8 mouse cellular contexts compared by ENCODE assay signal in genomic region chr10:127195328-127196129, GRCm38 (mm10). TPM values are rescaled to one million over a fixed set of nuclear protein-coding genes. Genes with fewer than 3 reads are reported as not detected.
A peak's percentile ranks its signal among the peaks of the same experiment; 100 is the strongest.
DNase-seq lines count a peak whose midpoint lies in the region; ATAC-seq and TF ChIP-seq lines count a peak whose summit lies in the region.

TSS of gene Dtx3 (minus strand) at chr10:127195728.

- H3K9me3 ChIP-seq in MEL (replicated peaks; ENCODE audit: insufficient read depth, low read length): no peaks in the 10 kb centered on the region
- H3K9me3 ChIP-seq in liver, embryonic 12.5 days (replicated peaks): no peaks in the 10 kb centered on the region
- no peaks in the 10 kb centered on the region for H3K9me3 ChIP-seq in neural tube, embryonic 13.5 days

- H3K36me3 ChIP-seq in MEL (ENCODE audit: control insufficient read depth in 1 of 2, insufficient read depth in 2 of 2, low read length in 2 of 2): peaks cover 3 to 24% of the 10 kb centered on the region in 2 experiments
- no peaks in the 10 kb centered on the region for H3K36me3 ChIP-seq in heart, adult 2 months (ENCODE audit: control insufficient read depth, insufficient read depth, low read length)
- peaks cover 43% of the 10 kb centered on the region for H3K36me3 ChIP-seq in liver, embryonic 12.5 days
- peaks cover 61% of the 10 kb centered on the region for H3K36me3 ChIP-seq in neural tube, embryonic 13.5 days

- no peaks in the 10 kb centered on the region for H3K27me3 ChIP-seq in MEL (ENCODE audit: control insufficient read depth in 1 of 2, insufficient read depth in 2 of 2, low read length in 2 of 2)
- H3K27me3 ChIP-seq in heart, adult 2 months (ENCODE audit: control insufficient read depth, insufficient read depth, low read length): no peaks in the 10 kb centered on the region
- H3K27me3 ChIP-seq in liver, embryonic 12.5 days (replicated peaks): no peaks in the 10 kb centered on the region
- no peaks in the 10 kb centered on the region for H3K27me3 ChIP-seq in neural tube, embryonic 13.5 days

- intact Hi-C loops in heart, adult 2 months (cut with DNase I): loop anchor here (2.0 kb wide), 1 partner anchor 15 kb away; the partner anchor contains the start of gene Slc26a10

- H3K4me1 ChIP-seq in MEL (ENCODE audit: control insufficient read depth in 1 of 2, insufficient read depth in 2 of 2, low read length in 2 of 2): peaks cover 4 to 24% of the 10 kb centered on the region in 2 experiments; a peak in 3 of 4 replicates
- peaks cover 3% of the 10 kb centered on the region; the same call in 1 of the 2 replicates for H3K4me1 ChIP-seq in heart, adult 2 months (ENCODE audit: control insufficient read depth, insufficient read depth, low read length)
- H3K4me1 ChIP-seq in liver, embryonic 12.5 days: peaks cover 77% of the 10 kb centered on the region
- peaks cover 53% of the 10 kb centered on the region for H3K4me1 ChIP-seq in neural tube, embryonic 13.5 days (replicated peaks)

- peaks cover 5% of the 10 kb centered on the region; the same call in 1 of the 2 replicates for H3K79me2 ChIP-seq in MEL (ENCODE audit: control insufficient read depth, insufficient read depth, low read length, poor library complexity)
- H3K79me2 ChIP-seq in heart, adult 2 months (replicated peaks; ENCODE audit: control insufficient read depth, insufficient read depth, low read length): no peaks in the 10 kb centered on the region

- TF ChIP-seq RAD21 in MEL (IDR thresholded peaks at IDR 0.05; ENCODE audit: low read depth, low read length): no peak

- TF ChIP-seq EP300 in MEL (IDR thresholded peaks at IDR 0.05; ENCODE audit: low read depth in 1 of 2, low read length in 2 of 2): no peak
- no peak for TF ChIP-seq EP300 in heart, adult 2 months (IDR thresholded peaks at IDR 0.05; ENCODE audit: insufficient read depth, low read depth, low read length)

- peak within 1 kb of the TSS; percentile 88 for H3K27ac ChIP-seq in MEL (ENCODE audit: control insufficient read depth, low read depth, low read length)
- peak within 1 kb of the TSS; percentile 91 for H3K27ac ChIP-seq in heart, adult 2 months
- peak within 1 kb of the TSS; percentile 90 for H3K27ac ChIP-seq in liver, embryonic 12.5 days
- peak within 1 kb of the TSS; percentile 95 for H3K27ac ChIP-seq in neural tube, embryonic 13.5 days (replicated peaks)

- peak within 1 kb of the TSS; percentile 76 to 83 for H3K4me3 ChIP-seq in MEL (ENCODE audit: control insufficient read depth in 1 of 2, insufficient read depth in 1 of 2, low read depth in 2 of 2, low read length in 2 of 2)
- H3K4me3 ChIP-seq in heart, adult 2 months: peak within 1 kb of the TSS; percentile 84
- H3K4me3 ChIP-seq in liver, embryonic 12.5 days: peak within 1 kb of the TSS; percentile 80
- peak within 1 kb of the TSS; percentile 95 for H3K4me3 ChIP-seq in neural tube, embryonic 13.5 days

- H3K9ac ChIP-seq in MEL (ENCODE audit: control insufficient read depth, low read depth, low read length, poor library complexity, severe bottlenecking): peak within 1 kb of the TSS; percentile 90
- peak within 1 kb of the TSS; percentile 81 for H3K9ac ChIP-seq in heart, adult 2 months (ENCODE audit: low read depth, low read length)
- peak within 1 kb of the TSS; percentile 94 for H3K9ac ChIP-seq in liver, embryonic 12.5 days
- peak within 1 kb of the TSS; percentile 96 for H3K9ac ChIP-seq in neural tube, embryonic 13.5 days

- no peak; a peak in 2 of 4 replicates for TF ChIP-seq POLR2A in MEL (IDR thresholded peaks at IDR 0.05; ENCODE audit: control insufficient read depth in 1 of 2, insufficient read depth in 1 of 2, low read depth in 1 of 2, low read length in 2 of 2, poor library complexity in 1 of 2)
- TF ChIP-seq POLR2A in heart, adult 2 months (IDR thresholded peaks at IDR 0.05; ENCODE audit: insufficient read depth, low read depth, low read length): no peak

- DNase-seq in A20 (ENCODE audit: low read depth, low spot score) (peak; percentile 59), MEL (ENCODE audit: low read depth, low spot score) (peak; percentile 55)
- peak; percentile 68 for DNase-seq in embryo, embryonic 10.5 days (ENCODE audit: low spot score)
- peak; percentile 60 to 61 for DNase-seq in heart, adult 2 months
- peak; percentile 62 for DNase-seq in kidney, adult 18-20 months
- no peak for DNase-seq in frontal cortex, postnatal 36 days (ENCODE audit: low spot score in 2 of 2)

- peak within 1 kb of the TSS; percentile 80 for H3K4me2 ChIP-seq in liver, embryonic 12.5 days
- H3K4me2 ChIP-seq in neural tube, embryonic 13.5 days: peak within 1 kb of the TSS; percentile 88

- under 1% methylated on average over 45 of the region's 47 CpGs for WGBS in heart, adult 2 months
- under 1% methylated on average over 42 of the region's 47 CpGs for WGBS in liver, embryonic 12.5 days (ENCODE audit: insufficient replicate concordance)
- 0% methylated on average over 44 of the region's 47 CpGs for WGBS in neural tube, embryonic 13.5 days

- TF ChIP-seq CTCF in MEL (IDR thresholded peaks at IDR 0.05 in 2 of 3, conservative IDR thresholded peaks at IDR 0.05 in 1 of 3; ENCODE audit: control insufficient read depth in 1 of 3, insufficient read depth in 1 of 3, low read depth in 2 of 3, low read length in 3 of 3, poor library complexity in 1 of 3, severe bottlenecking in 1 of 3): no peak
- no peak for TF ChIP-seq CTCF in heart, adult 2 months (IDR thresholded peaks at IDR 0.05)

- ATAC-seq in liver, embryonic 12.5 days: peak; percentile 36
- ATAC-seq in neural tube, embryonic 13.5 days (ENCODE audit: low read depth): peak; percentile 70

TF ChIP-seq in MEL, 35 proteins besides CTCF, POLR2A, EP300 and RAD21:
- TF ChIP-seq NELFE (IDR thresholded peaks at IDR 0.05; ENCODE audit: low read depth, low read length): 0 out of 2 replicates have a peak, but pooled peaks have one; percentile 18
- TF ChIP-seq USF2 (IDR thresholded peaks at IDR 0.05; ENCODE audit: borderline replicate concordance in 1 of 2, insufficient read depth in 1 of 2, low read depth in 1 of 2, low read length in 2 of 2): peak in 1 of 2 experiments; percentile 35; a peak in 1 of 4 replicates
- TF ChIP-seq HCFC1 (IDR thresholded peaks at IDR 0.05; ENCODE audit: low read depth, low read length): peak; percentile 47; the same call in 1 of the 2 replicates
- peak; percentile 88 for TF ChIP-seq USF1 (IDR thresholded peaks at IDR 0.05; ENCODE audit: low read depth, low read length)
- TF ChIP-seq TCF12 (IDR thresholded peaks at IDR 0.05; ENCODE audit: low read depth, low read length): no peak
- TF ChIP-seq MEF2A (IDR thresholded peaks at IDR 0.05; ENCODE audit: extremely low read depth, insufficient replicate concordance, low read depth, low read length, poor library complexity, severe bottlenecking): no peak
- TF ChIP-seq SIN3A (IDR thresholded peaks at IDR 0.05; ENCODE audit: low read length): peak; percentile 30; the same call in 1 of the 2 replicates
- TF ChIP-seq BHLHE40 (IDR thresholded peaks at IDR 0.05; ENCODE audit: borderline replicate concordance, low read depth, low read length): no peak
TF ChIP-seq in MEL: peak in this region for 5.

RNA-seq across cellular contexts. Expression of gene Dtx3, which starts in this region (rescaled TPM):
- total RNA-seq in MEL (2012; rRNA removed): 24.1 and 30.5 TPM in 2 replicates
- polyA plus RNA-seq in MEL (2012; ENCODE audit: insufficient read depth in 1 of 2, insufficient read length in 2 of 2, low read depth in 1 of 2, low replicate concordance in 2 of 2, missing spikeins in 1 of 2): 100 to 1,000 TPM in 1 of 2 experiments, not detected in 1; 107 TPM
- total RNA-seq in heart, adult 2 months (2021): 10 to 100 TPM; 23.7 to 24.2 TPM
- polyA plus RNA-seq in heart, adult 2 months (2012; rRNA removed): 92.6 and 102 TPM in 2 replicates
- 33.2 and 36.9 TPM in 2 replicates for polyA plus RNA-seq in liver, embryonic 12.5 days (2016; fragmentation: Nextera tagmentation; extraction: Ambion mirVana)
- 188 and 221 TPM in 2 replicates for polyA plus RNA-seq in neural tube, embryonic 13.5 days (2015; fragmentation: Nextera tagmentation; extraction: Ambion mirVana)

Comparison
In these comparisons a context has a peak if more than half of its experiments do, and no peak if none do; other contexts are left out.
1. DNase-seq: peak in A20 (single experiment), MEL (single experiment), embryo, embryonic 10.5 days (single experiment), heart, adult 2 months (2 of 2) and kidney, adult 18-20 months (single experiment); none in frontal cortex, postnatal 36 days (0 of 2).
2. Peak in every context shown above with its lines, with median percentiles within 50 percentile points of each other: H3K27ac ChIP-seq, H3K4me3 ChIP-seq and H3K9ac ChIP-seq.